Mouse (Mus musculus): ENCODE measurements around the gene Larp4b. TPM values are rescaled to one million over a fixed set of nuclear protein-coding genes. Genes with fewer than 3 reads are reported as not detected.

Gene Larp4b
- polyA plus RNA-seq, 1 experiment, result 39.2 TPM

GRCm38 (mm10) chr13:9175171-9175570 is 81.5 kb downstream of the Larp4b start:
- no peak overlapping the region for H3K27ac ChIP-seq (ENCODE audit: control insufficient read depth, insufficient read depth, low read depth, low read length, poor library complexity)
- H3K4me1 ChIP-seq (ENCODE audit: control insufficient read depth, insufficient read depth, low read length), result peaks cover 10% of the 10 kb centered on the region
- TF ChIP-seq POLR2A (IDR thresholded peaks at IDR 0.05; ENCODE audit: borderline replicate concordance, control insufficient read depth, low read depth, low read length) (no peak), CTCF (IDR thresholded peaks at IDR 0.05; ENCODE audit: control insufficient read depth, insufficient read depth, low read length) (no peak)
- 87% methylated on average over 5 of the region's 5 CpGs for WGBS
- no peak overlapping the region for H3K4me3 ChIP-seq (replicated peaks; ENCODE audit: control insufficient read depth, low read depth, low read length)

GRCm38 (mm10) chr13:9178270-9178669 is 84.6 kb downstream of the Larp4b start:
- no peak overlapping the region for H3K4me3 ChIP-seq (replicated peaks; ENCODE audit: control insufficient read depth, low read depth, low read length)
- TF ChIP-seq POLR2A (IDR thresholded peaks at IDR 0.05; ENCODE audit: borderline replicate concordance, control insufficient read depth, low read depth, low read length) (no peak), CTCF (IDR thresholded peaks at IDR 0.05; ENCODE audit: control insufficient read depth, insufficient read depth, low read length) (no peak)
- WGBS, result 85% methylated on average over 4 of the region's 4 CpGs
- H3K4me1 ChIP-seq (ENCODE audit: control insufficient read depth, insufficient read depth, low read length), result peaks cover 11% of the 10 kb centered on the region
- H3K27ac ChIP-seq (ENCODE audit: control insufficient read depth, insufficient read depth, low read depth, low read length, poor library complexity), result no peak overlapping the region

- TF ChIP-seq POLR2A (IDR thresholded peaks at IDR 0.05; ENCODE audit: borderline replicate concordance, control insufficient read depth, low read depth, low read length), result no peak
- 0 out of 2 replicates have a peak, but pooled peaks have one; percentile 4 for TF ChIP-seq CTCF (IDR thresholded peaks at IDR 0.05; ENCODE audit: control insufficient read depth, insufficient read depth, low read length)
- WGBS, result 79% methylated on average over 3 of the region's 3 CpGs
- H3K27ac ChIP-seq (ENCODE audit: control insufficient read depth, insufficient read depth, low read depth, low read length, poor library complexity), result no peak overlapping the region
- no peak overlapping the region for H3K4me3 ChIP-seq (replicated peaks; ENCODE audit: control insufficient read depth, low read depth, low read length)
- H3K4me1 ChIP-seq (ENCODE audit: control insufficient read depth, insufficient read depth, low read length), result peaks cover 11% of the 10 kb centered on the region
Measured at GRCm38 (mm10) chr13:9178718-9179117, 85.0 kb downstream of the Larp4b start.

- peak overlapping the region; percentile 35; the same call in 1 of the 2 replicates for H3K27ac ChIP-seq (ENCODE audit: control insufficient read depth, insufficient read depth, low read depth, low read length, poor library complexity)
- WGBS, result 2% methylated on average over 11 of the region's 11 CpGs
Measured at GRCm38 (mm10) chr13:9180221-9180620, 86.5 kb downstream of the Larp4b start.

GRCm38 (mm10) chr13:9181106-9181505 is 87.4 kb downstream of the Larp4b start:
- no peak for TF ChIP-seq CTCF (IDR thresholded peaks at IDR 0.05; ENCODE audit: control insufficient read depth, insufficient read depth, low read length)
- no peak for TF ChIP-seq POLR2A (IDR thresholded peaks at IDR 0.05; ENCODE audit: borderline replicate concordance, control insufficient read depth, low read depth, low read length)
- H3K4me3 ChIP-seq (replicated peaks; ENCODE audit: control insufficient read depth, low read depth, low read length), result no peak overlapping the region
- H3K4me1 ChIP-seq (ENCODE audit: control insufficient read depth, insufficient read depth, low read length), result peaks cover 7% of the 10 kb centered on the region; the same call in 1 of the 2 replicates
- no peak overlapping the region for H3K27ac ChIP-seq (ENCODE audit: control insufficient read depth, insufficient read depth, low read depth, low read length, poor library complexity)
- WGBS, result 78% methylated on average over 6 of the region's 6 CpGs

More at GRCm38 (mm10) chr13:9180221-9180620, 86.5 kb downstream of the Larp4b start:
- H3K4me1 ChIP-seq (ENCODE audit: control insufficient read depth, insufficient read depth, low read length), result peaks cover 7% of the 10 kb centered on the region; the same call in 1 of the 2 replicates
- TF ChIP-seq CTCF (IDR thresholded peaks at IDR 0.05; ENCODE audit: control insufficient read depth, insufficient read depth, low read length) (no peak), POLR2A (IDR thresholded peaks at IDR 0.05; ENCODE audit: borderline replicate concordance, control insufficient read depth, low read depth, low read length) (no peak)
- peak overlapping the region; percentile 3 for H3K4me3 ChIP-seq (replicated peaks; ENCODE audit: control insufficient read depth, low read depth, low read length)

- Histone ChIP-seq H3K4me1 (ENCODE audit: control insufficient read depth, insufficient read depth, low read length) (peaks cover 6% of the 10 kb centered on the region; the same call in 1 of the 2 replicates), H3K27ac (ENCODE audit: control insufficient read depth, insufficient read depth, low read depth, low read length, poor library complexity) (no peak overlapping the region), H3K4me3 (replicated peaks; ENCODE audit: control insufficient read depth, low read depth, low read length) (no peak overlapping the region)
- no peak for TF ChIP-seq POLR2A (IDR thresholded peaks at IDR 0.05; ENCODE audit: borderline replicate concordance, control insufficient read depth, low read depth, low read length)
- TF ChIP-seq CTCF (IDR thresholded peaks at IDR 0.05; ENCODE audit: control insufficient read depth, insufficient read depth, low read length), result peak; percentile 94
- 11% methylated on average over 11 of the region's 11 CpGs for WGBS
Measured at GRCm38 (mm10) chr13:9181666-9182264, 88.1 kb downstream of the Larp4b start.

GRCm38 (mm10) chr13:9184281-9184680 is 90.6 kb downstream of the Larp4b start:
- TF ChIP-seq POLR2A (IDR thresholded peaks at IDR 0.05; ENCODE audit: borderline replicate concordance, control insufficient read depth, low read depth, low read length) (no peak), CTCF (IDR thresholded peaks at IDR 0.05; ENCODE audit: control insufficient read depth, insufficient read depth, low read length) (no peak)
- 81% methylated on average over 6 of the region's 6 CpGs for WGBS
- Histone ChIP-seq H3K4me3 (replicated peaks; ENCODE audit: control insufficient read depth, low read depth, low read length) (no peak overlapping the region), H3K27ac (ENCODE audit: control insufficient read depth, insufficient read depth, low read depth, low read length, poor library complexity) (no peak overlapping the region), H3K4me1 (ENCODE audit: control insufficient read depth, insufficient read depth, low read length) (peaks cover 6% of the 10 kb centered on the region; the same call in 1 of the 2 replicates)

- Histone ChIP-seq H3K4me1 (ENCODE audit: control insufficient read depth, insufficient read depth, low read length) (peaks cover 4% of the 10 kb centered on the region; the same call in 1 of the 2 replicates), H3K27ac (ENCODE audit: control insufficient read depth, insufficient read depth, low read depth, low read length, poor library complexity) (no peak overlapping the region), H3K4me3 (replicated peaks; ENCODE audit: control insufficient read depth, low read depth, low read length) (no peak overlapping the region)
- TF ChIP-seq POLR2A (IDR thresholded peaks at IDR 0.05; ENCODE audit: borderline replicate concordance, control insufficient read depth, low read depth, low read length) (no peak), CTCF (IDR thresholded peaks at IDR 0.05; ENCODE audit: control insufficient read depth, insufficient read depth, low read length) (no peak)
- 84% methylated on average over 6 of the region's 6 CpGs for WGBS
Measured at GRCm38 (mm10) chr13:9184716-9185115, 91.0 kb downstream of the Larp4b start.
